Mouse (Mus musculus) myocyte (in vitro differentiated cells): ENCODE results near the gene Strbp. TPM values are rescaled to one million over a fixed set of nuclear protein-coding genes. Genes with fewer than 3 reads are reported as not detected.

Source experiments
- H3K27me3 ChIP-seq: one replicate; pipeline ENCODE4 v1.6.1; 2011; ENCODE audit not compliant: control insufficient read depth, insufficient read depth, insufficient read length
- H3K36me3 ChIP-seq: one replicate; pipeline ENCODE4 v1.6.1; 2011; ENCODE audit not compliant: control insufficient read depth, insufficient read depth
- H3K4me2 ChIP-seq: one replicate; pipeline ENCODE4 v1.6.1; 2011; ENCODE audit warnings: low read depth, control low read depth
- H3K4me3 ChIP-seq: one replicate; pipeline ENCODE4 v1.5.1; 2011; ENCODE audit warnings: mild to moderate bottlenecking, control low read depth, moderate library complexity
- H3K79me2 ChIP-seq: one replicate; pipeline ENCODE4 v1.6.1; 2011; ENCODE audit not compliant: control insufficient read depth, insufficient read depth
- H3ac ChIP-seq: one replicate; pipeline ENCODE4 v1.6.1; 2011; ENCODE audit not compliant: control insufficient read depth, insufficient read length
- CEBPB ChIP-seq: IDR thresholded peaks from 2 replicates; pipeline ENCODE4 v1.6.1; 2011; ENCODE audit warnings: mild to moderate bottlenecking, moderate library complexity; ENCODE audit not compliant: poor library complexity, insufficient read depth, severe bottlenecking
- E2F4 ChIP-seq: IDR thresholded peaks from one replicate; pipeline ENCODE4 v1.6.1; 2011; ENCODE audit warnings: mild to moderate bottlenecking, control low read depth, moderate library complexity; ENCODE audit not compliant: insufficient read depth
- MAX ChIP-seq: IDR thresholded peaks from one replicate; pipeline ENCODE4 v1.6.1; 2011; ENCODE audit warnings: low read depth, mild to moderate bottlenecking, control low read depth
- MYOD1 ChIP-seq, 3 experiments: IDR thresholded peaks; one replicate each; pipeline ENCODE4 v1.6.1; 2011; ENCODE audit warnings: control low read depth in 2 of 3, low read depth in 2 of 3, mild to moderate bottlenecking in 2 of 3, moderate library complexity in 1 of 3; ENCODE audit not compliant: insufficient read length in 2 of 3, control insufficient read depth in 1 of 3
- MYOG ChIP-seq, 3 experiments: IDR thresholded peaks; one replicate each; pipeline ENCODE4 v1.6.1; 2011; ENCODE audit warnings: control low read depth in 2 of 3, low read depth in 2 of 3, mild to moderate bottlenecking in 2 of 3; ENCODE audit not compliant: insufficient read length in 2 of 3, control insufficient read depth in 1 of 3, insufficient read depth in 1 of 3
- POLR2A ChIP-seq: IDR thresholded peaks from one replicate; pipeline ENCODE4 v1.6.1; 2011; ENCODE audit warnings: low read depth, mild to moderate bottlenecking, control low read depth, moderate library complexity; ENCODE audit not compliant: insufficient read length
- POLR2AphosphoS2 ChIP-seq: IDR thresholded peaks from one replicate; pipeline ENCODE4 v1.6.1; 2011; ENCODE audit warnings: low read depth, control low read depth; ENCODE audit not compliant: insufficient read length
- REST ChIP-seq: IDR thresholded peaks from one replicate; pipeline ENCODE4 v1.6.1; 2011; ENCODE audit warnings: mild to moderate bottlenecking, control low read depth, moderate library complexity; ENCODE audit not compliant: insufficient read depth, insufficient read length
- SRF ChIP-seq: IDR thresholded peaks from one replicate; pipeline ENCODE4 v1.6.1; 2011; ENCODE audit warnings: low read depth; ENCODE audit not compliant: control insufficient read depth, insufficient read length
- TCF12 ChIP-seq: IDR thresholded peaks from one replicate; pipeline ENCODE4 v1.6.1; 2011; ENCODE audit warnings: mild to moderate bottlenecking, control low read depth; ENCODE audit not compliant: poor library complexity, insufficient read depth, severe bottlenecking
- TCF3 ChIP-seq: IDR thresholded peaks from one replicate; pipeline ENCODE4 v1.6.1; 2011; ENCODE audit warnings: low read depth, control low read depth; ENCODE audit not compliant: insufficient read length
- USF1 ChIP-seq: IDR thresholded peaks from one replicate; pipeline ENCODE4 v1.6.1; 2011; ENCODE audit warnings: low read depth, mild to moderate bottlenecking, control low read depth, moderate library complexity
- polyA plus RNA-seq: library from polyadenylated mRNA; unstranded; fragments of >200 nt; fragmentation: generic; extraction: Trizol; gene quantifications from one replicate; pipeline ENCODE4 v1.2.1, GENCODE M21; 2012; ENCODE audit warnings: missing spikeins

The Strbp gene
- polyA plus RNA-seq, 1 experiment: 2.4 TPM

DNA sequence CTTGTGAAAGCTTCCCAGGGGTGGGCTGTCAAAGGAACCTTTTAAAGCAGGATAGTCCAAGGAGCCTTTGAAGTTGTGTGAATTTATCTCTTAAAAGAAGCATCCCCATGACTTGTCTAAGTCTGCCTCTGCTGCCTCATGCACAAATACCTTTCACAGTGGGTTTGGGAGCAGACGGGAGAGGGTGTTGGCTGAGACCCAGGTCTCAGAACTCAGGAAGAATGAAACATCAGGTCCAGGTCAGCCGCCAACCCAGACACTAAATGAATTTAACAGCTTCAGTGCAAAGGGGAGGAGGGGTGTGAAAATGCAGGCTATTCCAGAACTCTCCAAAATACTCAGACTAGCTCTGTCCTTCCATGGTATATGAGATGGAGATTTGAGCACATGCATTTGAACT lies 44.2 kb upstream of the Strbp start:
- H3K4me3 ChIP-seq: no peak overlapping the region
- no peak overlapping the region for H3K4me2 ChIP-seq
- no peaks in the 10 kb centered on the region for H3K36me3 ChIP-seq
- H3ac ChIP-seq: no peak overlapping the region
- H3K27me3 ChIP-seq: peaks cover 18% of the 10 kb centered on the region
- TF ChIP-seq USF1: no peak
- H3K79me2 ChIP-seq: no peaks in the 10 kb centered on the region

DNA sequence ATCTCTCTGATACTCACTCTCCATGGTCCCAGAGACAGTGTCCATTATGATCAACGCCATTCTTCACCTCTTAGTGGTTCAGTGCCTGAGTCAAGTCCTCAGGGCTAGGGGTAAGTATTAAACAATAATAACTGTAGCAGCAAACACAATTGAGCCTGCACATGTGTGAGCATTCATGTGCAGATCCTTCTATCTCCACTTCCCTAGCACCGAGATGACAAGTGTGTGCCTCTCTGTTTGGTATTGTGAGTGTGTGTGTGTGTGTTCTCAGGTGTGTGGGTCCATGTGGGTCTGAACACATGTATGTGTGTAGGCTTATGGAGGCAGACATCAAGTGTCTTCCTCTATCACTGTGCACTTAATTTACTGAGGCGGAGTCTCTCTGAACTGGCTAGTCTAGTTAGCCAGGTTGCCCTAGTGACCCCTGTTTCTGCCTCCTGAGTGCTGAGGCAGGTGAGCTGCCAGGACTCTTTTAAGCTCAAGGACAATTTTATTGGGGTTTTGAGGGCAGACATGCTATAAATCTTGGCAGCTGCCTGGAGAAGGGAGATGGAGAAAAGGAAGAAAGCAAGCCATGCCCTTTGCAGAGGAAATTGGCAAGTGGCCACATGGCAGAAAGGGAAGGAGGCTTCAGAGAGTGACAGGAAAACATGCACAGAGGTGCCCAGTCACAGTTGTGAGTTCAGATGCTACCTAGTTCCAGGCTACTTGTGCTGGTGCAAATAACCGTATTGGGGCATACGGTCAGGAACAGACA lies 42.8 kb upstream of the Strbp start:
- no peak overlapping the region for H3K4me2 ChIP-seq
- no peaks in the 10 kb centered on the region for H3K36me3 ChIP-seq
- no peak overlapping the region for H3K4me3 ChIP-seq
- H3K27me3 ChIP-seq: peaks cover 24% of the 10 kb centered on the region
- no peak for TF ChIP-seq POLR2A
- TF ChIP-seq E2F4: no peak
- no peak for TF ChIP-seq MYOG (IDR thresholded peaks at IDR 0.05; ENCODE audit: control insufficient read depth in 1 of 3, insufficient read depth in 1 of 3, insufficient read length in 2 of 3, low read depth in 2 of 3)
- no peak for TF ChIP-seq TCF12
- no peak for TF ChIP-seq SRF
- TF ChIP-seq POLR2AphosphoS2: no peak
- no peak for TF ChIP-seq MAX
- TF ChIP-seq CEBPB: no peak
- no peak for TF ChIP-seq MYOD1 (IDR thresholded peaks at IDR 0.05; ENCODE audit: control insufficient read depth in 1 of 3, insufficient read length in 2 of 3, low read depth in 2 of 3)
- no peak for TF ChIP-seq REST
- TF ChIP-seq USF1: no peak
- no peak for TF ChIP-seq TCF3
- no peaks in the 10 kb centered on the region for H3K79me2 ChIP-seq
- H3ac ChIP-seq: no peak overlapping the region

DNA sequence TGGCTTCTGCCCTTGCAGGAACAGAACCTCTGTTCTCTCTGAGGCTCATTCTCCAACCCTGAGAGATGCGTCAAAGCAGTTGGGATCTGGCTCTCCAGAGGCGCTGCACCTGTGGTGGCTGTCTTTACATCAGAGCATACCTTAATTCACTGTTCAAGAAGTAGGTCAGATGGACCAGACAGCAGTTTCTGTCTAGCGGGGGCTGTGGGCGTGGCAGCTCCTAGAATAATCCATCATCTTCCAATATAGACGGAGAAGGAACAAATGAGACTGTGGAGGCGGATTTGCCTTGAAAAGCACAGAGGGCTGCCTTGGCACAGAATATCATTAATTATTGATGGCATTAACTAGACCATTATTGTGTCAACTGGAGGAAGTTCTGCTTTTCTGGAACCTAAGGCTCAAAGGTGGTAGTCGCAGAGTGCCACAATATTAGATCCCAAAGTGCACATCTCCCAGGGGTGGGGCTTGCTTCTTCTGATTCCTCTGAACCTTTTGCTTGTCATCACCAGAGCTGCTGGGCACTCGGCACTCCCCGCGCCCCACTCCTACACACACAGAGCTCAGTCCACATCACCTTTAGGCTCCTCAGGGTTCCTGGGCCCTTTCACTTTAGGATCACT lies 41.2 kb upstream of the Strbp start:
- Histone ChIP-seq H3ac (no peak overlapping the region), H3K36me3 (no peaks in the 10 kb centered on the region), H3K4me3 (no peak overlapping the region), H3K4me2 (no peak overlapping the region), H3K79me2 (no peaks in the 10 kb centered on the region), H3K27me3 (peaks cover 24% of the 10 kb centered on the region)
- no peak for TF ChIP-seq CEBPB
- no peak for TF ChIP-seq POLR2A
- no peak for TF ChIP-seq E2F4
- TF ChIP-seq MYOG (IDR thresholded peaks at IDR 0.05; ENCODE audit: control insufficient read depth in 1 of 3, insufficient read depth in 1 of 3, insufficient read length in 2 of 3, low read depth in 2 of 3): no peak
- no peak for TF ChIP-seq REST
- TF ChIP-seq USF1: no peak
- no peak for TF ChIP-seq MYOD1 (IDR thresholded peaks at IDR 0.05; ENCODE audit: control insufficient read depth in 1 of 3, insufficient read length in 2 of 3, low read depth in 2 of 3)
- TF ChIP-seq MAX: no peak
- no peak for TF ChIP-seq TCF3
- no peak for TF ChIP-seq POLR2AphosphoS2
- no peak for TF ChIP-seq TCF12
- no peak for TF ChIP-seq SRF

DNA sequence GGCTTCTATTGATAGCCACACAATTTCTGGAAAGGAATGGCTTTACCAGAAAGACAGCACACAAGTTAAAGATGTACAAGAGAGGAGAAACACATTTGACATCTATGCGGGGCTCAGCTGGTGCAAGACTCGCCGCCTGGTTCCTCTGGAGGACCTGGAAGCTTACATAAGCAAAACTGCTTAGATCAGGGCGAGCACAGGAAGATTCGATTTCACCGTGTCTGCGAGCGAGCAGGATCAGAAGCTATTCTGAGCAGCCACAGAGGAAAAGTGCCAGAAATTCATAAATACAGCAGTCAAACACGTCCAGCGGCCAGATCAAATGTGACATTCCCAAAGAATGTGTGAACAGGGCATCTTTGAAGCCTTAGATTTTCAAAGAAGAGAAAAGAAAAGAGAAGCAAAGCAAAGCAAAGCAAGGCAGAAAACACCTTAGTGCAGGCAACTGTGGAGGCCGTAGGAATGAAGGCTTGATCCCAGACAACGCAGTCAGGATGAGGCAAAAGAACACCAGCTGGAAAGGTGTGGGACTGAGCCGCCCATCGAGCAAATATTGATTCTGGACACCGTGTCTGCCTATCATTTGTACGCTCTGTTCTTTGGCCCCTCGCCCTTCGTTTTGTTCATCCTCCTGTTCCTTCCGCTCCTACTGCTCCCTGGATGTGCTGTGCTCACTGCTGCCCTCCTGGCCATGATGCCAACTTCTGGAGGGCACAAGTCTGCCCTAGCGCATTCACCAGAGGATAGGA lies 38.3 kb upstream of the Strbp start:
- Histone ChIP-seq H3K79me2 (no peaks in the 10 kb centered on the region), H3K27me3 (peaks cover 22% of the 10 kb centered on the region), H3ac (no peak overlapping the region), H3K36me3 (no peaks in the 10 kb centered on the region), H3K4me3 (no peak overlapping the region), H3K4me2 (peak overlapping the region; percentile 52)
- TF ChIP-seq CEBPB (no peak), MAX (no peak), E2F4 (no peak), MYOG (IDR thresholded peaks at IDR 0.05; ENCODE audit: control insufficient read depth in 1 of 3, insufficient read depth in 1 of 3, insufficient read length in 2 of 3, low read depth in 2 of 3) (no peak), MYOD1 (IDR thresholded peaks at IDR 0.05; ENCODE audit: control insufficient read depth in 1 of 3, insufficient read length in 2 of 3, low read depth in 2 of 3) (no peak), POLR2AphosphoS2 (no peak), REST (no peak), TCF3 (no peak), SRF (no peak), USF1 (no peak), POLR2A (no peak), TCF12 (no peak)
